Comparison of ENCODE assay signal across 14 mouse cellular contexts in the genomic region with DNA sequence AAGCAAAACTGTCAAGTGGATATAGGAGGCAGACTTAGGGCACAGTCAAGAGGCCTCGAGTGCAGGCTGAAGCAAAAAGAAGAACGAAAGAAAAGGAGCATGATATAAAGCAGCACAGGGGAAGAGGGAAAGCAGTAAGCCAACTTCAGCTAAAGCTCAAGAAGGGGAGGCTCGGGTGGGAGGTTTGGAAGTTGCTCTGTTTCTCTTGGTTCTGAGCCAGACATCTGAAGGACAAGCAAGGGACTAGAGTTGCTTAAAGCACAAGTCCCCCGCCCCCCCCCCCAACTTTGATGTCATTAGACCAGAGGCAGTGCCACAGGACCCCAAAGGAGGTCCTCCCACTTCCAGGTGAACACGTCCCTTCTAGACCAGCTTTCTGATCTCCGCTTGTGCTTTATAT.
DNase-seq lines count a peak whose midpoint lies in the region.
"Had no signal": no experiment of that assay in that cellular context is flagged by ENCODE, and none has a peak within 500 bp of the region (broad histone marks: within the 10 kb centered on the region; RNA-seq: fewer than 3 reads in every experiment).

No protein-coding gene starts in this region.

- peak; percentile 13 for DNase-seq in adrenal gland, adult 8-10 months
- no peak for DNase-seq in adrenal gland, postnatal 4 days (ENCODE audit: low spot score in 2 of 2)
- DNase-seq in kidney, postnatal 14 days, result peak; percentile 13
- DNase-seq in kidney, adult 8-10 months, result no peak
- peak; percentile 53 for DNase-seq in adrenal gland, postnatal 14 days
- DNase-seq in heart, postnatal 14 days, result no peak
- DNase-seq: cerebellum, adult 11 months; cerebellum, adult 2 months; cerebellum, adult 9-11 months; cerebellum, postnatal 25 days; gastrocnemius, postnatal 25 days; heart, adult 18-20 months; heart, postnatal 10 days; heart, postnatal 4 days had no signal

- intact Hi-C loops in heart, postnatal 14 days (cut with DNase I), result no loop called here

Comparison
In these comparisons a context has a peak if more than half of its experiments do, and no peak if none do; other contexts are left out.
1. DNase-seq: peak in adrenal gland, adult 8-10 months (single experiment), kidney, postnatal 14 days (single experiment) and adrenal gland, postnatal 14 days (single experiment); none in adrenal gland, postnatal 4 days (0 of 2), kidney, adult 8-10 months (0 of 2) and heart, postnatal 14 days (0 of 2).